Mouse (Mus musculus): ENCODE measurements around the gene Vps35l. TPM values are rescaled to one million over a fixed set of nuclear protein-coding genes. Genes with fewer than 3 reads are reported as not detected.

Vps35l gene
- polyA plus RNA-seq, 1 experiment from 2014 or later = 91.9 TPM

- peaks cover 32% of the 10 kb centered on the region for H3K36me3 ChIP-seq (ENCODE audit: control insufficient read depth, insufficient read depth, low read length)
Observed at GRCm38 (mm10) chr7:118798105-118798570, 58.1 kb downstream of the Vps35l start.

DNA sequence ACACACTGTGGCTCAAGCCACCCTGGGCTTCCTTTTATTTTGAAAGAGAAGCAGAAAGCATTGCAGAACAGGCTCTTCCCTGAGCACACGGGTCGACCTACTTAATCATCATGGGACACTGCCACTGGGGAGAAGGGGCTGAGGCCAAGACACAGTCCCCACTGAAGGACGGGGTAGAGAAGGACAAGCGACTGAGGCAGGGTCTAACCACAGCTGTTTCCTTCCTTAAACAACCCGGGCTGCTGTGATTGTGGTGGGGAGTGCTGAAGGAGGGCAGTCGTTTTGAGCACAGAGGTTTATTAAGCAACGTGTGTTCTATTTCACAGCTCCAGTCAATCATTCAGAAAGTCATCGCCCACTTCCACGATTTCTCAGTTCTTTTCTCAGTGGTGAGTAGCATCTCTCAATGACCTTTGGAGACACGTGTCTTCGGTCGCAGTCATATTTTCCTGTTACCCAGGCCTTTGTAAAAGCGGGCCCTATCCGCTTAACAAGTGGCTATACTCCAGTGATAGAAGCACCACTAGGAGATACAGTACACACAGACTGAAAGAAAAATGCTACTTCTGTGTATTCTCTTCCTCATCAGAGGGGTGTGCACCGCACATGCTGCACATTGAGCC is 60.2 kb downstream of the Vps35l start:
- Histone ChIP-seq H3K27me3 (replicated peaks; ENCODE audit: control insufficient read depth, insufficient read depth, low read length) (no peaks in the 10 kb centered on the region), H3K4me2 (ENCODE audit: low read length) (no peak overlapping the region), H3K4me1 (ENCODE audit: control insufficient read depth, insufficient read depth, low read depth, low read length) (no peaks in the 10 kb centered on the region), H3K4me3 (ENCODE audit: low read length) (no peak overlapping the region), H3K27ac (ENCODE audit: low read depth, low read length) (no peak overlapping the region), H3K9ac (ENCODE audit: low read depth, low read length) (no peak overlapping the region), H3K36me3 (ENCODE audit: control insufficient read depth, insufficient read depth, low read length) (peaks cover 34% of the 10 kb centered on the region), H3K9me3 (ENCODE audit: control insufficient read depth, low read length) (no peaks in the 10 kb centered on the region)
- ATAC-seq = no peak
- 90% methylated on average over 15 of the region's 15 CpGs for WGBS

More at GRCm38 (mm10) chr7:118798105-118798570, 58.1 kb downstream of the Vps35l start:
- ATAC-seq = no peak
- no peak overlapping the region for H3K4me3 ChIP-seq (ENCODE audit: low read length)
- H3K27ac ChIP-seq (ENCODE audit: low read depth, low read length) = no peak overlapping the region
- H3K4me2 ChIP-seq (ENCODE audit: low read length) = no peak overlapping the region
- H3K9ac ChIP-seq (ENCODE audit: low read depth, low read length) = no peak overlapping the region
- H3K27me3 ChIP-seq (replicated peaks; ENCODE audit: control insufficient read depth, insufficient read depth, low read length) = no peaks in the 10 kb centered on the region
- no peaks in the 10 kb centered on the region for H3K9me3 ChIP-seq (ENCODE audit: control insufficient read depth, low read length)
- WGBS = 90% methylated on average over 6 of the region's 6 CpGs
- H3K4me1 ChIP-seq (ENCODE audit: control insufficient read depth, insufficient read depth, low read depth, low read length) = no peaks in the 10 kb centered on the region

GRCm38 (mm10) chr7:118801791-118802190 is 61.8 kb downstream of the Vps35l start:
- Histone ChIP-seq H3K27ac (ENCODE audit: low read depth, low read length) (no peak overlapping the region), H3K4me3 (ENCODE audit: low read length) (no peak overlapping the region), H3K9ac (ENCODE audit: low read depth, low read length) (no peak overlapping the region), H3K36me3 (ENCODE audit: control insufficient read depth, insufficient read depth, low read length) (peaks cover 28% of the 10 kb centered on the region), H3K4me2 (ENCODE audit: low read length) (no peak overlapping the region), H3K9me3 (ENCODE audit: control insufficient read depth, low read length) (no peaks in the 10 kb centered on the region), H3K27me3 (replicated peaks; ENCODE audit: control insufficient read depth, insufficient read depth, low read length) (no peaks in the 10 kb centered on the region), H3K4me1 (ENCODE audit: control insufficient read depth, insufficient read depth, low read depth, low read length) (no peaks in the 10 kb centered on the region; the same call in 1 of the 2 replicates)
- ATAC-seq = no peak
- WGBS = 93% methylated on average over 3 of the region's 3 CpGs

- no peak overlapping the region for H3K27ac ChIP-seq (ENCODE audit: low read depth, low read length)
- peaks cover 24% of the 10 kb centered on the region for H3K36me3 ChIP-seq (ENCODE audit: control insufficient read depth, insufficient read depth, low read length)
- ATAC-seq = no peak
- no peak overlapping the region for H3K4me3 ChIP-seq (ENCODE audit: low read length)
- H3K27me3 ChIP-seq (replicated peaks; ENCODE audit: control insufficient read depth, insufficient read depth, low read length) = no peaks in the 10 kb centered on the region
- no peaks in the 10 kb centered on the region; the same call in 1 of the 2 replicates for H3K4me1 ChIP-seq (ENCODE audit: control insufficient read depth, insufficient read depth, low read depth, low read length)
- no peak overlapping the region for H3K9ac ChIP-seq (ENCODE audit: low read depth, low read length)
- no peak overlapping the region for H3K4me2 ChIP-seq (ENCODE audit: low read length)
- no peaks in the 10 kb centered on the region for H3K9me3 ChIP-seq (ENCODE audit: control insufficient read depth, low read length)
- WGBS = 94% methylated on average over 8 of the region's 8 CpGs
Observed at GRCm38 (mm10) chr7:118803425-118803824, 63.4 kb downstream of the Vps35l start.

DNA sequence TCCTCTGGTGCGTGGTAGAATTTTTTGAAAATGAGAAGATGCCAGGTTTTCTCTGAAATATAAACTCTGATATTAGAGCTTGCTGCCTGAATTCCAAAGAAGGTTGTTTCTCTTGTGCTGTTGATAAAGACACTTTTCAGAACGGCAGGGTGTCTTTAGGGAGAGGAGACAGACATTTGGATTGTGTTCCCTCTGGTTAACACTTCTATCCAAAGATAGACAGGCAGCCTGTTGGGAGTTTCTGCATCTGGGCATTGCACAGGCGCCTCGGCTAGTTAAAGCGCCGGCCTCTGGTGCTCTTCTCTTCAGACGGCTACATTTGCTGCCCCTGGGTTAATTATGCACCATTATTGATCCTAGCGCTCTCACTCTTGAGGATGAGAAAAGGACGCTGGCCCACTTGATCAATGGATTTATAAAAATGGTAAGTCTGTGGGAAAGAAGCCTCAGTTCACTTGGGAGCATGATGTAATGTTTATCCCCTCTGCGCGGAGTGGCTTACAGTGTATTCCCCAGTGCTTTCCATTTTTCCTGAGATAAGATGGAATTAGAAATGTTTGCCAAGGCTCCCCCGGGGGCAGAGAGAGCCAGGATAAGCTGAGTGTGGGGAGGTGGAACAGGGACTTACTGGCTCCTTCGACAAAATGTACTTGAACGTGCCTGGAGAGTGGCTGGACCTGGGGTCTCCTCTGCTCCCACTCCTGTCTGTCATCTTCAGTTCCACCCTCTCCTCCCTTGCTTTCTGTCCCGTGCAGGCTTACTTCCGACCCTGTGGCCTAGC is 66.8 kb downstream of the Vps35l start:
- ATAC-seq = no peak; the same call in 1 of the 2 replicates
- WGBS = 58% methylated on average over 16 of the region's 16 CpGs
- H3K4me3 ChIP-seq (ENCODE audit: low read length) = no peak overlapping the region
- H3K9ac ChIP-seq (ENCODE audit: low read depth, low read length) = no peak overlapping the region
- H3K9me3 ChIP-seq (ENCODE audit: control insufficient read depth, low read length) = no peaks in the 10 kb centered on the region
- H3K27ac ChIP-seq (ENCODE audit: low read depth, low read length) = no peak overlapping the region
- H3K27me3 ChIP-seq (replicated peaks; ENCODE audit: control insufficient read depth, insufficient read depth, low read length) = no peaks in the 10 kb centered on the region
- no peaks in the 10 kb centered on the region; the same call in 1 of the 2 replicates for H3K4me1 ChIP-seq (ENCODE audit: control insufficient read depth, insufficient read depth, low read depth, low read length)
- peaks cover 19% of the 10 kb centered on the region for H3K36me3 ChIP-seq (ENCODE audit: control insufficient read depth, insufficient read depth, low read length)
- no peak overlapping the region for H3K4me2 ChIP-seq (ENCODE audit: low read length)

GRCm38 (mm10) chr7:118807899-118808298 is 67.9 kb downstream of the Vps35l start:
- Histone ChIP-seq H3K9me3 (ENCODE audit: control insufficient read depth, low read length) (no peaks in the 10 kb centered on the region), H3K4me3 (ENCODE audit: low read length) (no peak overlapping the region), H3K27me3 (replicated peaks; ENCODE audit: control insufficient read depth, insufficient read depth, low read length) (no peaks in the 10 kb centered on the region), H3K36me3 (ENCODE audit: control insufficient read depth, insufficient read depth, low read length) (peaks cover 16% of the 10 kb centered on the region), H3K4me1 (ENCODE audit: control insufficient read depth, insufficient read depth, low read depth, low read length) (no peaks in the 10 kb centered on the region; the same call in 1 of the 2 replicates), H3K27ac (ENCODE audit: low read depth, low read length) (no peak overlapping the region), H3K4me2 (ENCODE audit: low read length) (no peak overlapping the region), H3K9ac (ENCODE audit: low read depth, low read length) (no peak overlapping the region)
- no peak for ATAC-seq
- 72% methylated on average over 8 of the region's 8 CpGs for WGBS

DNA sequence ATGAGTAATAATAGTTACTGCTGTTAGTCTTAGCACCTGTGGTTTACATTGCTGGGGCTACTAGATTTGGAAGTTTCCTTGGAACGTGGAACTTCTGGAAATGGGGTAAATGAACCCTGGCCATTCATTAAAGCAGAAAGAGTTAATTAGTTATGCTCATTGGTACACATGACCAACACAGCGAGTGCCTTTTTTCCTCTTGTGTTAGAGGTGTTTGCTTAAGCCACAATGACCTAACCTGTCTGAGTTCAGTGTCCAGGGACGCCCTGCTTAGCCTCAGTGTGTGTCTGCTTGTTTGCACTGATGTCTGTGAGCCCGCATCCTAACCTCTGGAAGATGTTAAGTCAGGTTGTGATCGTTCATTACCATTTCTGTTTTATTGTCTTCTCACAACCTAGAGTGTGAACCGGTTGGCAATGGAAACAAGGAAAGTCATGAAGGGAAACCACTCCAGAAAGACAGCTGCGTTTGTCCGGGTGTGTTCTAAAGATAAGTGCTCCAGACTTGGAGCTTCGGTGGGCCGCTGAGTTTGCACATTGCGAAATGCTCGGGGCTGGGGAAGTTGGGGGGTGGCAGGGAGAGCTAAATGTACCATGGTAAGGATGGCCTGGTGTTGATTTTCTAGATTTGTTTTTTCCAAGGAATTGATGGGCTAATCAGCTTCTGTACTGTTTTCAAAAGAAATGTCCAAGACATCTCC is 71.5 kb downstream of the Vps35l start:
- H3K27me3 ChIP-seq (replicated peaks; ENCODE audit: control insufficient read depth, insufficient read depth, low read length) = no peaks in the 10 kb centered on the region
- no peak overlapping the region for H3K4me2 ChIP-seq (ENCODE audit: low read length)
- no peak overlapping the region for H3K27ac ChIP-seq (ENCODE audit: low read depth, low read length)
- peaks cover 23% of the 10 kb centered on the region for H3K36me3 ChIP-seq (ENCODE audit: control insufficient read depth, insufficient read depth, low read length)
- H3K9me3 ChIP-seq (ENCODE audit: control insufficient read depth, low read length) = no peaks in the 10 kb centered on the region
- no peak for ATAC-seq
- WGBS = 86% methylated on average over 12 of the region's 12 CpGs
- H3K4me3 ChIP-seq (ENCODE audit: low read length) = no peak overlapping the region
- no peak overlapping the region for H3K9ac ChIP-seq (ENCODE audit: low read depth, low read length)
- no peaks in the 10 kb centered on the region; the same call in 1 of the 2 replicates for H3K4me1 ChIP-seq (ENCODE audit: control insufficient read depth, insufficient read depth, low read depth, low read length)

GRCm38 (mm10) chr7:118813592-118813991 is 73.6 kb downstream of the Vps35l start:
- no peak overlapping the region for H3K9ac ChIP-seq (ENCODE audit: low read depth, low read length)
- H3K4me3 ChIP-seq (ENCODE audit: low read length) = no peak overlapping the region
- H3K27ac ChIP-seq (ENCODE audit: low read depth, low read length) = no peak overlapping the region
- no peak for ATAC-seq
- peaks cover 31% of the 10 kb centered on the region for H3K36me3 ChIP-seq (ENCODE audit: control insufficient read depth, insufficient read depth, low read length)
- no peaks in the 10 kb centered on the region for H3K9me3 ChIP-seq (ENCODE audit: control insufficient read depth, low read length)
- 94% methylated on average over 4 of the region's 4 CpGs for WGBS
- H3K27me3 ChIP-seq (replicated peaks; ENCODE audit: control insufficient read depth, insufficient read depth, low read length) = no peaks in the 10 kb centered on the region
- no peaks in the 10 kb centered on the region for H3K4me1 ChIP-seq (ENCODE audit: control insufficient read depth, insufficient read depth, low read depth, low read length)
- H3K4me2 ChIP-seq (ENCODE audit: low read length) = no peak overlapping the region

GRCm38 (mm10) chr7:118816275-118816674 is 76.2 kb downstream of the Vps35l start:
- Histone ChIP-seq H3K9me3 (ENCODE audit: control insufficient read depth, low read length) (no peaks in the 10 kb centered on the region), H3K36me3 (ENCODE audit: control insufficient read depth, insufficient read depth, low read length) (peaks cover 29% of the 10 kb centered on the region), H3K4me3 (ENCODE audit: low read length) (no peak overlapping the region), H3K4me2 (ENCODE audit: low read length) (no peak overlapping the region), H3K4me1 (ENCODE audit: control insufficient read depth, insufficient read depth, low read depth, low read length) (no peaks in the 10 kb centered on the region), H3K9ac (ENCODE audit: low read depth, low read length) (no peak overlapping the region), H3K27ac (ENCODE audit: low read depth, low read length) (no peak overlapping the region), H3K27me3 (replicated peaks; ENCODE audit: control insufficient read depth, insufficient read depth, low read length) (no peaks in the 10 kb centered on the region)
- no peak for ATAC-seq
- WGBS = 100% methylated on average over 3 of the region's 3 CpGs
